Mouse (Mus musculus) left cerebral cortex, adult 2 months (tissue): ENCODE data around the gene Lrrn2. TPM values are rescaled to one million over a fixed set of nuclear protein-coding genes. Genes with fewer than 3 reads are reported as not detected.
A peak's percentile ranks its signal among the peaks of the same experiment; 100 is the strongest.

Source experiments
- DNase-seq, 2 experiments: peaks; one replicate each; pipeline ENCODE4 v3.0.0; 2021 to 2022; ENCODE audit warnings: low spot score in 2 of 2, mixed read lengths in 1 of 2; ENCODE audit errors: extremely low spot score in 1 of 2
- H3K27ac ChIP-seq: fragments of 200-600 bp; 2 replicates; pipeline ENCODE4 v1.8.1; 2022
- H3K4me3 ChIP-seq: fragments of 200-600 bp; 2 replicates; pipeline ENCODE4 v1.8.1; 2022
- CTCF ChIP-seq: fragments of 200-600 bp; IDR thresholded peaks from 2 replicates; pipeline ENCODE4 v1.8.1; 2022; ENCODE audit warnings: antibody characterized with exemption, mild to moderate bottlenecking, moderate library complexity
- intact Hi-C: fragments of 180-260 bp; cut with DNase I; formaldehyde crosslinking; loops from one replicate; pipeline ENCODE4 v1.15.1; 2025
- total RNA-seq, 2 experiments: library from RNA; stranded (reverse); gene quantifications; 2 replicates each; pipeline ENCODE4 v1.2.3; 2021

Gene Lrrn2
- total RNA-seq, 2 experiments from 2014 or later, result 91.8 to 99.9 TPM

DNA sequence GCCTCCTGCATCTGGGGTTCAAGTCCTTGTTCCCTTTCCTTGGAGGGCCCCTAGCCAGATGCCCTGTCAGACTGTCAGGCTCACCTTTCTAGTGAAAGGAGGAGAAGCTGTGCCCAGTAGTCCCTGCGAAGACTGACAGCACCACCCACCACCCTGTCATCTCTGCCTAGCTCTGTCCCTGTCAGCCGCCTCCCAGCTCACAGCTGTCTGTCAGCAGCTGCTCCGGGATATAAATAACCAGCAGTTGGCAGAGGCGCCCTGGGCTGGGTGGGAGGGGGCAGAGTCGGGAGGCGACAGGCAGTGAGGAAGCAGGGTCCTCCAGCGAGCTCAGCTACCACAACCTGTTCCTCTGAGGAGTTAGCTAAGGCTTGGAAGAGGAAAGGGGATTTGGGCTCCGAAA is 26.8 kb upstream of the Lrrn2 start:
- no peak for TF ChIP-seq CTCF
- intact Hi-C loops, result no loop called here
- DNase-seq, result peak; percentile 19 to 53
- H3K27ac ChIP-seq, result peak overlapping the region; percentile 32; the same call in 1 of the 2 replicates
- no peak overlapping the region for H3K4me3 ChIP-seq

GRCm38 (mm10) chr1:132858516-132859383 is 21.3 kb upstream of the Lrrn2 start:
- DNase-seq, result peak in 1 of 2 experiments; percentile 37
- TF ChIP-seq CTCF, result no peak
- Histone ChIP-seq H3K27ac (no peak overlapping the region), H3K4me3 (no peak overlapping the region)
- intact Hi-C loops, result no loop called here

DNA sequence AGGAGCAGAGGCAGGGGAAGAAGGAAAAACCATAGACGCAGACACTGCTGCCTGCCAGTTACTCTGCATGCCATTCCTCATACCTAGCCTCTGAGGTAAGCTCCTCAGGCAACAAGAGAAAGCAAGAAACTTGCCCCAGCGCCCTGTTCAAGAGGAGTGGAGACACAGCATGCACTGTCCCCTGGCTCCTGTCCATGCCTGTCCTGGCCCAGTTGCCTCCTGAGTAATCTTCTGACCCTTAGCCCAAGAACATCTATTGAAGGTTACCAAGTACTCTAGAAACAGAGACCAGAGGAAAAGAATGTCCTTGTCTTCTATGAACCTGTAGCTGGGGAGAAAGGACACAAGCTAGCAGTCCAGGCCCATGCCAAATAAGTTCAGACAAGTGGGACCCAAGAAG is 15.9 kb upstream of the Lrrn2 start:
- intact Hi-C loops, result no loop called here
- no peak overlapping the region for H3K27ac ChIP-seq
- no peak for DNase-seq
- no peak overlapping the region for H3K4me3 ChIP-seq
- TF ChIP-seq CTCF, result no peak

GRCm38 (mm10) chr1:132865585-132865984 is 14.5 kb upstream of the Lrrn2 start:
- Histone ChIP-seq H3K4me3 (no peak overlapping the region), H3K27ac (no peak overlapping the region)
- TF ChIP-seq CTCF, result no peak
- intact Hi-C loops, result no loop called here
- no peak for DNase-seq

DNA sequence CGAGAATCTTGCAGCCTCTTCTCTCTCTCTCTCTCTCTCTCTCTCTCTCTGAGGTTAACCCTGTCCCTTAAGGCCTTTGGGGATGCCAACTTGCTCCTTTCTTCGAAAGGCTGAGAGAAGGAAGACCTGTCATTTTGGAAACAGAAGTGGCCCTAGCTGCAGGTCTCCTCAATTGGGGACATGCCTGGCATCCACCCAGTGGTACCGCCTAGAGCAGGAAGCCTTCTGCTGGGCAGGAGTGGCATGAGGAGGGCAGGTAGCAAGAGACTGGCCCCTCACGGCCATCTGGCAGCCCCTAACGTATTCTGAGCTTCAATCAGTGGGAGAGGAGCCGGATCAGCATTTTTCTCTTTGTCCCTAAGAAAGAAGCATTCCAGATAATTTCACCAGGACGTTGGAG is 9.7 kb upstream of the Lrrn2 start:
- H3K27ac ChIP-seq, result no peak overlapping the region
- DNase-seq, result no peak

DNA sequence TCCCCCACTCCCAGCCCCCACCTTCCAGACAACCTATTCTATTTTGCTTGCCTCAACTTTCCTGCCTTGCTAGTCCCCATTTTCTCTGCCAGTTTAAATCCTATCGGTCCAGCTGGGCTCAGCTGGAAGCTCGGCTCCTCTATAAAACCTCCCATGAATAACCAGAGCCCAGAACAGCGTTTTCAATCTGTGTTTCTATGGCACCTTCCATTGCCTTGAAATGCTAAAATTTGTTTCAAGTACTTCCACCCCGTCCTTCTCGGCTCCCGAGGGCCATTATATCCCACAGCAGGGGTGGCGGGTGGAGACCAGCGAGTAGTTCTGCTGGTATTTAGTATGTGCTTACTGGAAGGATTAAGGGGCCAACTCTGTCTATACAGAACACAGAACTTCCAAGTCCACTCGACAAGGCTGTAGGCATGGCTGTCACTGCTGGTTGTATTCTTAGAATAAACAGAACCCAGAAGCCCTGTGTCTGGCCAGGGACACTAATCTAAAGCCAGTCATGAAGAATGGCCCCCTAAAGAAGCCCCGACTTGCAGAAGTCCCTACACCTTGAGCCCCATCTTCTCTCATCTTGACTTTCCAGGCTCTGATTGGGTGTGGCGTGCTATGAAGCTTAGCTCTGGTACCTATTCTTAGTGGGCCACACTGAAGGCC is 992 bp upstream of the Lrrn2 start:
- no peak for TF ChIP-seq CTCF
- intact Hi-C loops, result no loop called here
- Histone ChIP-seq H3K27ac (no peak overlapping the region; the same call in 1 of the 2 replicates), H3K4me3 (no peak overlapping the region)
- DNase-seq, result no peak

More for the DNA sequence above, 9.7 kb upstream of the Lrrn2 start:
- no peak for TF ChIP-seq CTCF
- intact Hi-C loops, result no loop called here
- no peak overlapping the region for H3K4me3 ChIP-seq

- no peak for TF ChIP-seq CTCF
- intact Hi-C loops, result loop anchor here (1.0 to 5.0 kb wide), 4 partner anchors 14 to 121 kb away; no protein-coding TSS in a partner anchor
These were observed 292 bp upstream of the Lrrn2 start for GRCm38 (mm10) chr1:132879801-132880160.

DNA sequence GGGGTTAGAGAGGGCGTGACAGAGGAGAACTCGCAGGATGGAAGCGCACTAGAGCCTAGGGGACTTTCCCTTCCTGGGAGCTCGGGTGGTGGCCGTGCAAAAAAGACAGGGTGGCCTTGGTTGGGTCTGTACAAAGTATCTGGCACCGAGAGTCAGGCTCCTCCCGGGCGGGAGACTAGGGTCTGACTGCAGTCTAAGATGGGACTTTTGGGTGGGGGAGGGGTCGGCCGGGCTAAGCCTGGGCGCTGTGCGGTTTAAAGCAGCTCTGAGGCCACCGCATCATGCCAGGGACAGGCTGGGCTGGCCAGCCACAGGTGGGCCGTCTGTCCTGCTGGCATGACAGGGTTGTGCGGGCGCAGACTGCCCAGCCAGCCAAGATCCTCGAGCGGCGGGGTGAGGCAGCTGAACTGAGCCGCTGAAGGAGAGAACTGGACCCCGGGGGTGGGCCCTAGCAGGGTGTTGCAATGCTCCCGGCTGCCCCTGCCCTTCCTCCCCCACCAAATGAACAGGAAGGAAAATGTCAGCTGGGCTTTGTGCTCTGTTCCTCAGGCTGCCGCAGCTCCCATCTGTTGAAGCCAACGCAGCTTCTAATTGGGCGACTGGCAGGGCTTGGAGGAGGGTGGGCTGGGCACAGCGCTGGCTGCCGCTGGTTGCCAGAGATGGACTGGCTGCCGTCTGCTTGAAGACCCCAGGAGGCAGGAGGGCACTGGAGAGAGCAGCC is 1.1 kb downstream of the Lrrn2 start:
- TF ChIP-seq CTCF, result no peak
- intact Hi-C loops, result loop anchor here (2.0 to 5.0 kb wide), 3 partner anchors 36 to 122 kb away; no protein-coding TSS in a partner anchor
- peak; percentile 66 to 68 for DNase-seq
- peak overlapping the region; percentile 86 for H3K4me3 ChIP-seq
- H3K27ac ChIP-seq, result peak overlapping the region; percentile 98

More at GRCm38 (mm10) chr1:132879801-132880160, 292 bp upstream of the Lrrn2 start:
- no peak for DNase-seq
- Histone ChIP-seq H3K27ac (peak overlapping the region; percentile 98), H3K4me3 (peak overlapping the region; percentile 86)

DNA sequence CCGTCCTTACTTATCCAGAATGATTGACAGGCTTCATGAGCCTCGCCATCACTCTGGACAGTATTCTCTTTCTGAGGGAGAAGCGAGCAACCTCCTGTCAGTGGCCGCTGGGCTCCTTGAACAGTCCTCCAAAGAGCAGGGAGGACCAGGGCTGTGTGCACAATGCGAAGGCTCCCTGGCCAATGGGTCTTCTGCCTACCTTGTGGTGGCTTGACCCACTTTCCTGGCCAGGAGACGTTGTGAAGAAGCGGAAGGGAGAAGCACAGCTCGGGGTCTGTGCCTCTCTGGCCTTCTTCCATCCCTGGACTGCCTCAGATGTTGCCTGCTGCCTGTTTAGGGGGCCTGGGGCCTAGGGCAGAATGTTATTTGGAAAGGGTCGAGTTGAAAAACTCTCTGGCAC is 1.8 kb downstream of the Lrrn2 start:
- Histone ChIP-seq H3K27ac (peak overlapping the region; percentile 98), H3K4me3 (peak overlapping the region; percentile 86)
- intact Hi-C loops, result loop anchor here (2.0 to 5.0 kb wide), 3 partner anchors 35 to 123 kb away; no protein-coding TSS in a partner anchor
- TF ChIP-seq CTCF, result no peak
- no peak for DNase-seq

DNA sequence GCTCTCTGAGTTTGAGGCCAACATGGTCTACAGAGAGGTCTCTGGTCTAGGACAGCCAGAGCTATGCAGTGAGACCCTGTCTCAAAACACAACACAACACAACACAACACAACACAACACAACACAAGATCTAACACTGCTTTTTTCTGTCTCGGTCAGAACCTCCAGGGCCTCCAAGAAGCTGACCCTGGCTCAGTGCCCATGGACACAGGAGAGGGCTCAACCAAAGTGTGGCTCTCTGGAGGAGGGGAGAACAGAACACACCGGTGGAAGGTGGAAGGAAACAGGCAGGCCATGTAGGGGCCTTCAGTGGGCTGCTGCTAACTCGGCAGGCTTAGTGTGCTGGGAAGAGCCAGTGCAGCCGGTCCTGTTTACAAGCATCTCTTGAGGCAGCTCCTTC is 5.6 kb downstream of the Lrrn2 start:
- no peak for TF ChIP-seq CTCF
- Histone ChIP-seq H3K4me3 (no peak overlapping the region), H3K27ac (peak overlapping the region; percentile 24; the same call in 1 of the 2 replicates)
- no peak for DNase-seq
- intact Hi-C loops, result no loop called here

DNA sequence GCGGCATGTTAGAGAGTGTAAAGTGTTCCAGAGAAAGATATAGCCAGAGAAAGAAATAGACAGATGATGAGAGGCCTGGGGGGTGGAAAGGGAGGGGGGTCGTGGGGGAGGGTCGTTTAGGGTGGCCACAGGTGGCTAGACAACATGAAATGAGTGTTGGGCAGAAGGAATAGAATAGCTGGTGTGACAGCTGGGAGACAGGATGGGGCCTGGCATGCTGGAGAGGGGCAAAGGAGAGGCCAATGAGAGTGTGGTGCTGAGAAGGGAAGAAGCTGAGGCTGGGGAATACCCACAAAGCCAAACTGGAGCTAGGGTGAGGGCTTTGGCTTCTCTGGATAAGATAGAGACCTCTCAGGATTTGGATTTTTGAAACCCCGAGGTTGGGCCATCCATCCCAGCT is 6.6 kb downstream of the Lrrn2 start:
- intact Hi-C loops, result no loop called here
- Histone ChIP-seq H3K27ac (no peak overlapping the region), H3K4me3 (no peak overlapping the region)
- TF ChIP-seq CTCF, result no peak
- DNase-seq, result no peak
